Mouse (Mus musculus) embryo, embryonic 10 days (tissue): ENCODE results near the gene Hoxc6.

Experiments
- DNase-seq: peaks from one replicate; pipeline ENCODE4 v3.0.0-alpha.2; 2015; ENCODE audit warnings: low spot score

Gene Hoxc6

GRCm38 (mm10) chr15:103040601-103041000 lies 42.5 kb downstream of the Hoxc6 start:
- no peak for DNase-seq

GRCm38 (mm10) chr15:103041613-103042012 lies 43.6 kb downstream of the Hoxc6 start:
- DNase-seq: no peak

GRCm38 (mm10) chr15:103042209-103042608 lies 44.2 kb downstream of the Hoxc6 start:
- no peak for DNase-seq

- DNase-seq: no peak
These were observed 53.6 kb downstream of the Hoxc6 start for GRCm38 (mm10) chr15:103051670-103052069.

GRCm38 (mm10) chr15:103053210-103053609 lies 55.2 kb downstream of the Hoxc6 start:
- DNase-seq: no peak

GRCm38 (mm10) chr15:103056396-103056795 lies 58.3 kb downstream of the Hoxc6 start:
- peak; percentile 5 for DNase-seq

- DNase-seq: peak; percentile 70
These were observed 60.7 kb downstream of the Hoxc6 start for GRCm38 (mm10) chr15:103058715-103059114.

GRCm38 (mm10) chr15:103059393-103059992 lies 61.4 kb downstream of the Hoxc6 start:
- peak; percentile 30 for DNase-seq

- DNase-seq: no peak
These were observed 61.9 kb downstream of the Hoxc6 start for GRCm38 (mm10) chr15:103060021-103060340.

- peak; percentile 67 for DNase-seq
These were observed 62.5 kb downstream of the Hoxc6 start for GRCm38 (mm10) chr15:103060341-103061130.

GRCm38 (mm10) chr15:103061131-103061825 lies 63.2 kb downstream of the Hoxc6 start:
- peak; percentile 92 for DNase-seq
